ENCODE assay signal across 27 mouse cellular contexts in the genomic region with DNA sequence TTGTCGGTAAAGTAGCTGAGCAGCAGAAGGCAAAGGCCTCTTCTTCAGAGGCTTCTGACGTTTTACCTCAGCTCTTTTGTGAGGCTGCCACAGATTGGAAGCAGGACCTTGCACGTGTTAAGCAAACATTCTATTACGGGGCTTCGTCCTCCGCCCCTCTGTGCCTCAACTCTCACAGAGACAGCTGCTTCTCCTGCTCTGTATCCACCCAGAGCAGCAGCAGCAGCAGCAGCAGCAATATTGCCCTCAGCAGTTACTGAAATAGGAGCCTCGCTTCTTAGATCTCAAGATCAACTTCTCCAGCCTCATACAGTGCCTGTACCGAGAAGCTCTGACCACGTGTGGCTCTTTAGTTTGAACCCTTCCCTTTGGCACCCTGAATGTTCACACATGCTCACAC.
A peak's percentile ranks its signal among the peaks of the same experiment; 100 is the strongest.
DNase-seq lines count a peak whose midpoint lies in the region; ATAC-seq and TF ChIP-seq lines count a peak whose summit lies in the region.
"Had no signal": no experiment of that assay in that cellular context is flagged by ENCODE, and none has a peak within 500 bp of the region (broad histone marks: within the 10 kb centered on the region; RNA-seq: fewer than 3 reads in every experiment).

No protein-coding gene starts in this region.

- no peak for TF ChIP-seq POLR2A in brain, embryonic 14.5 days (IDR thresholded peaks at IDR 0.05; ENCODE audit: borderline replicate concordance, extremely low read depth, insufficient read depth, insufficient read length, poor library complexity, severe bottlenecking)

- H3K9ac ChIP-seq in embryonic facial prominence, embryonic 14.5 days (ENCODE audit: low read depth, low read length): no peak overlapping the region
- no peak overlapping the region for H3K9ac ChIP-seq in limb, embryonic 13.5 days
- H3K9ac ChIP-seq: forebrain, postnatal 0 days; heart, embryonic 15.5 days; lung, embryonic 15.5 days; midbrain, embryonic 12.5 days; neural tube, embryonic 12.5 days had no signal

- H3K27ac ChIP-seq in embryonic facial prominence, embryonic 14.5 days (replicated peaks; ENCODE audit: low read depth, low read length): peak overlapping the region; percentile 55; the same call in 1 of the 2 replicates
- H3K27ac ChIP-seq in limb, embryonic 13.5 days: peak overlapping the region; percentile 39; the same call in 1 of the 2 replicates
- H3K27ac ChIP-seq: heart, embryonic 10.5 days; heart, embryonic 15.5 days; hindbrain, postnatal 0 days; lung, embryonic 15.5 days; midbrain, embryonic 12.5 days; neural tube, embryonic 12.5 days had no signal

- no peak for ATAC-seq in embryonic facial prominence, embryonic 14.5 days (ENCODE audit: low read depth)
- 0 out of 2 replicates have a peak, but pooled peaks have one; percentile 26 for ATAC-seq in limb, embryonic 13.5 days (ENCODE audit: low FRiP score, low read depth)
- ATAC-seq in inflammation-experienced regulatory T-cells, adult 6 months: no peak
- ATAC-seq: activated CD4-positive, CD25-positive, alpha-beta regulatory T cell, adult 4 months; forebrain, postnatal 0 days; hindbrain, postnatal 0 days had no signal

- peak overlapping the region; percentile 11; the same call in 1 of the 2 replicates for H3K4me2 ChIP-seq in embryonic facial prominence, embryonic 14.5 days (ENCODE audit: low read depth, low read length)
- no peak overlapping the region for H3K4me2 ChIP-seq in limb, embryonic 13.5 days (replicated peaks)
- H3K4me2 ChIP-seq: heart, embryonic 15.5 days; lung, embryonic 15.5 days; midbrain, embryonic 12.5 days; neural tube, embryonic 12.5 days had no signal

- no peaks in the 10 kb centered on the region for H3K27me3 ChIP-seq in embryonic facial prominence, embryonic 14.5 days (replicated peaks; ENCODE audit: control insufficient read depth, insufficient read depth, low read length)
- no peaks in the 10 kb centered on the region for H3K27me3 ChIP-seq in limb, embryonic 13.5 days
- H3K27me3 ChIP-seq: CH12.LX; heart, embryonic 15.5 days; lung, embryonic 15.5 days; midbrain, embryonic 12.5 days; neural tube, embryonic 12.5 days had no signal

- no peaks in the 10 kb centered on the region for H3K9me3 ChIP-seq in embryonic facial prominence, embryonic 14.5 days (ENCODE audit: control insufficient read depth, low read length)
- H3K9me3 ChIP-seq in limb, embryonic 13.5 days: no peaks in the 10 kb centered on the region
- H3K9me3 ChIP-seq: heart, embryonic 10.5 days; heart, embryonic 15.5 days; lung, embryonic 15.5 days; midbrain, embryonic 12.5 days; neural tube, embryonic 12.5 days had no signal

- peak; percentile 16 for DNase-seq in embryo, embryonic 11 days
- DNase-seq in embryo, embryonic 9.5 days (ENCODE audit: extremely low spot score): no peak
- DNase-seq in brain, embryonic 14.5 days (ENCODE audit: low read depth): peak; percentile 9
- no peak for DNase-seq in embryonic facial prominence, embryonic 14.5 days (ENCODE audit: low spot score)
- DNase-seq in right cerebral cortex, postnatal 36 days (ENCODE audit: low spot score in 2 of 2): no peak
- DNase-seq in cerebellum, postnatal 25 days: no peak
- DNase-seq: adrenal gland, adult 2 months; cerebellum, adult 8-10 months; cerebellum, postnatal 36 days; forebrain, postnatal 0 days; gastrocnemius, postnatal 10 days; kidney, adult 11 months; kidney, postnatal 14 days; layer of hippocampus, adult 9-11 months; thymus, postnatal 14 days had no signal

- TF ChIP-seq CTCF in brain, embryonic 14.5 days (IDR thresholded peaks at IDR 0.05; ENCODE audit: borderline replicate concordance, extremely low read depth, insufficient read depth, insufficient read length): no peak

- no peak overlapping the region for H3K4me3 ChIP-seq in embryonic facial prominence, embryonic 14.5 days (ENCODE audit: low read depth, low read length)
- no peak overlapping the region for H3K4me3 ChIP-seq in limb, embryonic 13.5 days
- H3K4me3 ChIP-seq: erythroblast, embryonic 14.5 days; heart, embryonic 10.5 days; heart, embryonic 15.5 days; lung, embryonic 15.5 days; midbrain, embryonic 12.5 days; myocyte; neural tube, embryonic 12.5 days had no signal

- WGBS in embryonic facial prominence, embryonic 14.5 days: 36% methylated on average over 9 of the region's 9 CpGs
- 27% methylated on average over 9 of the region's 9 CpGs for WGBS in limb, embryonic 13.5 days

- no peaks in the 10 kb centered on the region for H3K36me3 ChIP-seq in embryonic facial prominence, embryonic 14.5 days (ENCODE audit: control insufficient read depth, insufficient read depth, low read length)
- H3K36me3 ChIP-seq in limb, embryonic 13.5 days: no peaks in the 10 kb centered on the region
- H3K36me3 ChIP-seq: heart, embryonic 10.5 days; heart, embryonic 15.5 days; lung, embryonic 15.5 days; midbrain, embryonic 12.5 days; neural tube, embryonic 12.5 days had no signal

- H3K4me1 ChIP-seq in embryonic facial prominence, embryonic 14.5 days (ENCODE audit: control insufficient read depth, insufficient read depth, low read length): no peaks in the 10 kb centered on the region
- peaks cover 28% of the 10 kb centered on the region for H3K4me1 ChIP-seq in limb, embryonic 13.5 days
- H3K4me1 ChIP-seq: heart, embryonic 10.5 days; heart, embryonic 15.5 days; midbrain, embryonic 12.5 days; neural tube, embryonic 12.5 days had no signal

Comparison
In these comparisons a context has a peak if more than half of its experiments do, and no peak if none do; other contexts are left out.
1. DNase-seq: peak in embryo, embryonic 11 days (single experiment) and brain, embryonic 14.5 days (single experiment); none in embryo, embryonic 9.5 days (single experiment), embryonic facial prominence, embryonic 14.5 days (single experiment), right cerebral cortex, postnatal 36 days (0 of 2) and cerebellum, postnatal 25 days (0 of 2).